Mouse (Mus musculus) MEL (cell line): ENCODE measurements around the gene AB124611.

Experiments used
- CHD1 ChIP-seq: IDR thresholded peaks from 2 replicates; pipeline ENCODE4 v1.6.1; 2012; ENCODE audit warnings: low read depth, mild to moderate bottlenecking, inconsistent platforms, low read length, improper control_type of control experiment
- CTCF ChIP-seq, 3 experiments: IDR thresholded peaks in 2 of 3; conservative IDR thresholded peaks in 1 of 3; 2 replicates each; pipeline ENCODE4 v1.5.1; 2011 to 2012; ENCODE audit warnings: low read length in 3 of 3, low read depth in 2 of 3, mild to moderate bottlenecking in 2 of 3, improper control_type of control experiment in 1 of 3, inconsistent platforms in 1 of 3, mixed read lengths in 1 of 3, moderate library complexity in 1 of 3; ENCODE audit not compliant: control insufficient read depth in 1 of 3, insufficient read depth in 1 of 3, poor library complexity in 1 of 3, severe bottlenecking in 1 of 3
- EP300 ChIP-seq, 2 experiments: IDR thresholded peaks; 2 replicates each; pipeline ENCODE4 v1.6.1; 2011; ENCODE audit warnings: improper control_type of control experiment in 2 of 2, low read length in 2 of 2, low read depth in 1 of 2, mild to moderate bottlenecking in 1 of 2
- ETS1 ChIP-seq: IDR thresholded peaks from 2 replicates; pipeline ENCODE4 v1.6.1; 2012; ENCODE audit warnings: low read depth, mild to moderate bottlenecking, inconsistent platforms, low read length, improper control_type of control experiment, moderate library complexity
- KAT2A ChIP-seq: conservative IDR thresholded peaks from 2 replicates; pipeline ENCODE4 v1.6.1; 2012; ENCODE audit warnings: low read depth, low read length, improper control_type of control experiment, inconsistent platforms
- MAZ ChIP-seq: IDR thresholded peaks from 2 replicates; pipeline ENCODE4 v1.6.1; 2012; ENCODE audit warnings: low read depth, mild to moderate bottlenecking, inconsistent platforms, low read length, improper control_type of control experiment
- SIN3A ChIP-seq: IDR thresholded peaks from 2 replicates; pipeline ENCODE4 v1.6.1; 2012; ENCODE audit warnings: low read length, improper control_type of control experiment, inconsistent platforms
- SMC3 ChIP-seq: IDR thresholded peaks from 2 replicates; pipeline ENCODE4 v1.6.1; 2011; ENCODE audit warnings: low read depth, low read length, improper control_type of control experiment
- UBTF ChIP-seq: IDR thresholded peaks from 2 replicates; pipeline ENCODE4 v1.6.1; 2012; ENCODE audit warnings: low read depth, mild to moderate bottlenecking, inconsistent platforms, low read length, improper control_type of control experiment, moderate library complexity, borderline replicate concordance; ENCODE audit not compliant: insufficient read depth
- USF2 ChIP-seq, 2 experiments: IDR thresholded peaks; 2 replicates each; pipeline ENCODE4 v1.6.1; 2011 to 2012; ENCODE audit warnings: improper control_type of control experiment in 2 of 2, low read length in 2 of 2, borderline replicate concordance in 1 of 2, inconsistent platforms in 1 of 2, low read depth in 1 of 2, mild to moderate bottlenecking in 1 of 2; ENCODE audit not compliant: insufficient read depth in 1 of 2
- ZKSCAN1 ChIP-seq: IDR thresholded peaks from 2 replicates; pipeline ENCODE4 v1.6.1; 2012; ENCODE audit warnings: low read depth, mild to moderate bottlenecking, inconsistent platforms, low read length, improper control_type of control experiment, moderate library complexity
- ZNF384 ChIP-seq: IDR thresholded peaks from 2 replicates; pipeline ENCODE4 v1.6.1; 2012; ENCODE audit warnings: low read depth, mild to moderate bottlenecking, inconsistent platforms, low read length, improper control_type of control experiment

- TF ChIP-seq CTCF (IDR thresholded peaks at IDR 0.05 in 2 of 3, conservative IDR thresholded peaks at IDR 0.05 in 1 of 3; ENCODE audit: control insufficient read depth in 1 of 3, insufficient read depth in 1 of 3, low read depth in 2 of 3, low read length in 3 of 3, poor library complexity in 1 of 3, severe bottlenecking in 1 of 3) (no peak), CHD1 (no peak), KAT2A (no peak), EP300 (IDR thresholded peaks at IDR 0.05; ENCODE audit: low read depth in 1 of 2, low read length in 2 of 2) (no peak), ZKSCAN1 (no peak), ETS1 (no peak), UBTF (no peak), USF2 (IDR thresholded peaks at IDR 0.05; ENCODE audit: borderline replicate concordance in 1 of 2, insufficient read depth in 1 of 2, low read depth in 1 of 2, low read length in 2 of 2) (no peak), SMC3 (no peak), SIN3A (no peak), MAZ (no peak), ZNF384 (no peak)
Observed at GRCm38 (mm10) chr9:21593122-21593721, 67.2 kb downstream of the AB124611 start.
